Mouse (Mus musculus) brain, embryonic 14.5 days (tissue): ENCODE measurements around the gene Ppm1j.

Experiments
- CTCF ChIP-seq: fragments of 200-500 bp; IDR thresholded peaks from 2 replicates; pipeline ENCODE4 v1.5.1; 2012; ENCODE audit warnings: inconsistent platforms, mild to moderate bottlenecking, moderate library complexity, borderline replicate concordance; ENCODE audit not compliant: insufficient read depth, insufficient read length; ENCODE audit errors: extremely low read depth
- POLR2A ChIP-seq: fragments of 200-500 bp; IDR thresholded peaks from 2 replicates; pipeline ENCODE4 v1.6.1; 2012; ENCODE audit warnings: mild to moderate bottlenecking, inconsistent platforms, borderline replicate concordance; ENCODE audit not compliant: poor library complexity, insufficient read depth, insufficient read length, severe bottlenecking; ENCODE audit errors: extremely low read depth

DNA sequence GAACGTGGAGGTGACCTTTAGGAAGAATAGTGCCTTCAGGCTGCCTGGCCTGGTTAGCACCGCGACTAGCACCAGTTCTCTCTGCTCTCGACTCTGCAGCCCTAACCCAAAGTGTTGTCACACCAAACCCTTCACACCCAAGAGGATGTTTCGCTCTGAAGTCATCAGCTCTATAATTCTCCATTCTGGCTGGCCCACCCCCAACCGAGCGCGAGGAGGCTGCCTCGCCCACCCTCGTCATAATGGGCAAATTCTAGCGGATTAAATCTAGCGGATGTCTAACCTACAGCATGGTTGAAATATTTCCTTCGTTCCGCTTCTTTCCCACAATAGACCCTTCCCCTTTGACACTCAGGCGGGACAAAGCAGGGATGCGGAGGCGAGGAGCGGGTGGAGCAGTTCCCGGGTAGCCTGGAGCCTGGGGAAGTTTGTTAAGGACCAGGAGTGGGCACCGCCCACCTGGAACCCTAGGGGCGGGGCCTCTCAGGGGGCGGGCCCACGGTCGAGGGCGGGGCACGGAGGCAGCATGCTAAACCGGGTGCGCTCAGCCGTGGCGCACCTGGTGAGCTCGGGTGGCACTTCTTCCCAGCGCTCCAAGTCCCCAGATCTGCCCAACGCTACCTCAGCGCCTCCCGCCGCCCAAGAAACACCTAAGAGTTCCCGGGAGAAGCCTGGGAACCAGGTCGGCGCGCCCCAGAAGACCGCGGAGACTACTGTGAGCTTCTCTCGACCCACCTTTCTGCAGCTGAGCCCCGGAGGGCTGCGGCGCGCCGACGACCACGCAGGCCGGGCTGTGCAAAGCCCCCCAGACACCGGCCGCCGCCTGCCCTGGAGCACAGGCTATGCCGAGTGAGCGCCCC is at the start of gene Ppm1j:
- TF ChIP-seq POLR2A: no peak
- no peak for TF ChIP-seq CTCF
